Mouse (Mus musculus): ENCODE measurements around the gene Tmem178b.

DNA sequence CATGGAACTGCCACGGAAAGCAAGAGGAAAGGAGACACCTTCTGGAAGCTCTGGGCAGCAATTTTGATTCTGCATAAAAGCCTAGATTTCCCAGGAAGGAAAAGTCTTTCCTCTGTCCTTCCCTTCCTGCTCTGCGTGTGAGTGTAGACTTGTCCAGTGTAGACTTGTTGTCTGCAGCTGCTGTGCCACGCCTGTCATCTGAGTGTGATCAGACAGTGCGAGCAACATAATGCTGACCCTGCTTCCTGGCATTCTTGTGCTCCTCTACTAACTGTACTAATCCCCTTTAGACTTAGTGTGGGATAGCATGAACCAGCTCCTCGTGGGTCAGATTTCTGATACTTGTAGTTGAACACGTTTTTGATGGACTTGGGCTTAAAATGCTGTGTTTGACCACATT is 262.6 kb downstream of the Tmem178b start:
- no peak for TF ChIP-seq CTCF (IDR thresholded peaks at IDR 0.05; ENCODE audit: borderline replicate concordance, insufficient read depth, low read length)
- TF ChIP-seq POLR2A (IDR thresholded peaks at IDR 0.05; ENCODE audit: low read depth, low read length), result no peak

Data from embryonic fibroblast, embryonic 13.5 days (primary cell).